Mouse (Mus musculus) heart, embryonic 11.5 days (tissue): Measurements from ENCODE around the gene Coq4. TPM values are rescaled to one million over a fixed set of nuclear protein-coding genes. Genes with fewer than 3 reads are reported as not detected.

Experiments used
- ATAC-seq: fragments of 200-750 bp; cut with Nextera tagmentation; replicated peaks from 2 replicates; pipeline ENCODE4 v1.8.0; 2017; ENCODE audit warnings: moderate library complexity; ENCODE audit not compliant: insufficient number of reproducible peaks, low FRiP score, low TSS enrichment
- H3K27ac ChIP-seq: fragments of 300-500 bp; sonication (generic); 2 replicates; pipeline ENCODE4 v1.5.1; 2014; ENCODE audit warnings: mild to moderate bottlenecking, low read depth, low read length
- H3K27me3 ChIP-seq: fragments of 300-500 bp; sonication (generic); 2 replicates; pipeline ENCODE4 v1.6.1; 2014; ENCODE audit warnings: mild to moderate bottlenecking, low read length, mixed read lengths; ENCODE audit not compliant: control insufficient read depth, insufficient read depth
- H3K36me3 ChIP-seq: fragments of 300-500 bp; sonication (generic); 2 replicates; pipeline ENCODE4 v1.6.1; 2014; ENCODE audit warnings: mild to moderate bottlenecking, low read length, moderate library complexity, mixed read lengths; ENCODE audit not compliant: control insufficient read depth, insufficient read depth
- H3K4me1 ChIP-seq: fragments of 300-500 bp; sonication (generic); 2 replicates; pipeline ENCODE4 v1.6.1; 2014; ENCODE audit warnings: low read length; ENCODE audit not compliant: control insufficient read depth, insufficient read depth
- H3K4me2 ChIP-seq: fragments of 300-500 bp; sonication (generic); 2 replicates; pipeline ENCODE4 v1.6.1; 2014; ENCODE audit warnings: mild to moderate bottlenecking, moderate library complexity
- H3K4me3 ChIP-seq: fragments of 300-500 bp; sonication (generic); 2 replicates; pipeline ENCODE4 v1.5.1; 2014; ENCODE audit warnings: low read depth, low read length
- H3K9ac ChIP-seq: fragments of 300-500 bp; sonication (generic); 2 replicates; pipeline ENCODE4 v1.6.1; 2014; ENCODE audit warnings: mild to moderate bottlenecking, low read depth, low read length, moderate library complexity
- H3K9me3 ChIP-seq: fragments of 300-500 bp; sonication (generic); replicated peaks from 2 replicates; pipeline ENCODE4 v1.6.1; 2016; ENCODE audit warnings: low read length; ENCODE audit not compliant: control insufficient read depth
- WGBS: fragments of 180-500 bp; shearing (Covaris S2); extraction: QIAGEN DNeasy Blood & Tissue Kit; methylation state at CpG from one replicate; pipeline ENCODE4 v1.1.7; 2014; ENCODE audit not compliant: insufficient replicate concordance; 5-methylcytosine and 5-hydroxymethylcytosine counted together
- polyA plus RNA-seq: library from polyadenylated mRNA; unstranded; fragments of >200 nt; fragmentation: Nextera tagmentation; extraction: Ambion mirVana; gene quantifications from 2 replicates; pipeline ENCODE4 v1.2.1, GENCODE M21; 2014

Gene Coq4
- polyA plus RNA-seq, 1 experiment from 2014 or later: 30.2 TPM

GRCm38 (mm10) chr2:29751497-29751896 lies 35.8 kb upstream of the Coq4 start, which contains the start of gene Gm13420:
Gene Gm13420 (minus strand): TSS chr2:29751685.
- peaks cover 57% of the 10 kb centered on the region for H3K27me3 ChIP-seq
- no peak within 1 kb of the TSS for H3K27ac ChIP-seq
- H3K4me2 ChIP-seq: peak within 1 kb of the TSS; percentile 45
- peaks cover 2% of the 10 kb centered on the region; the same call in 1 of the 2 replicates for H3K4me1 ChIP-seq
- ATAC-seq: no peak
- no peaks in the 10 kb centered on the region for H3K36me3 ChIP-seq
- WGBS: 8% methylated on average over 28 of the region's 28 CpGs
- no peak within 1 kb of the TSS for H3K9ac ChIP-seq
- H3K4me3 ChIP-seq: 0 out of 2 replicates have a peak within 1 kb of the TSS, but pooled peaks have one; percentile 13
- no peaks in the 10 kb centered on the region for H3K9me3 ChIP-seq

- no peak overlapping the region for H3K9ac ChIP-seq
- 81% methylated on average over 5 of the region's 5 CpGs for WGBS
- H3K4me3 ChIP-seq: no peak overlapping the region
- ATAC-seq: no peak
- H3K27ac ChIP-seq: no peak overlapping the region
- no peaks in the 10 kb centered on the region for H3K36me3 ChIP-seq
- peaks cover 2% of the 10 kb centered on the region; the same call in 1 of the 2 replicates for H3K4me1 ChIP-seq
- H3K4me2 ChIP-seq: no peak overlapping the region
- peaks cover 48% of the 10 kb centered on the region for H3K27me3 ChIP-seq
- no peaks in the 10 kb centered on the region for H3K9me3 ChIP-seq
Observed at GRCm38 (mm10) chr2:29752397-29752796, 34.9 kb upstream of the Coq4 start.

GRCm38 (mm10) chr2:29755693-29756092 lies 31.6 kb upstream of the Coq4 start:
- Histone ChIP-seq H3K4me3 (no peak overlapping the region), H3K36me3 (no peaks in the 10 kb centered on the region), H3K9me3 (no peaks in the 10 kb centered on the region), H3K27me3 (peaks cover 25% of the 10 kb centered on the region), H3K27ac (no peak overlapping the region), H3K4me1 (peaks cover 2% of the 10 kb centered on the region; the same call in 1 of the 2 replicates), H3K4me2 (no peak overlapping the region), H3K9ac (no peak overlapping the region)
- ATAC-seq: no peak

- H3K4me2 ChIP-seq: no peak overlapping the region
- H3K9ac ChIP-seq: no peak overlapping the region
- no peak for ATAC-seq
- H3K36me3 ChIP-seq: no peaks in the 10 kb centered on the region
- H3K4me3 ChIP-seq: no peak overlapping the region
- H3K4me1 ChIP-seq: no peaks in the 10 kb centered on the region
- H3K27me3 ChIP-seq: peaks cover 6% of the 10 kb centered on the region; the same call in 1 of the 2 replicates
- no peaks in the 10 kb centered on the region for H3K9me3 ChIP-seq
- 0% methylated on average over 1 of the region's 1 CpGs for WGBS
- H3K27ac ChIP-seq: no peak overlapping the region
Observed at GRCm38 (mm10) chr2:29764831-29765230, 22.5 kb upstream of the Coq4 start.

- no peak for ATAC-seq
- Histone ChIP-seq H3K4me2 (no peak overlapping the region), H3K27ac (no peak overlapping the region), H3K4me1 (no peaks in the 10 kb centered on the region), H3K36me3 (no peaks in the 10 kb centered on the region), H3K9ac (no peak overlapping the region), H3K9me3 (no peaks in the 10 kb centered on the region), H3K4me3 (no peak overlapping the region), H3K27me3 (no peaks in the 10 kb centered on the region)
- WGBS: 62% methylated on average over 11 of the region's 11 CpGs
Observed at GRCm38 (mm10) chr2:29767976-29768709, 19.1 kb upstream of the Coq4 start.

- ATAC-seq: no peak
- Histone ChIP-seq H3K27ac (no peak overlapping the region), H3K4me3 (no peak overlapping the region), H3K9ac (no peak overlapping the region), H3K27me3 (no peaks in the 10 kb centered on the region), H3K36me3 (no peaks in the 10 kb centered on the region), H3K9me3 (no peaks in the 10 kb centered on the region), H3K4me2 (no peak overlapping the region), H3K4me1 (no peaks in the 10 kb centered on the region; the same call in 1 of the 2 replicates)
- WGBS: 60% methylated on average over 9 of the region's 9 CpGs
Observed at GRCm38 (mm10) chr2:29768901-29769300, 18.4 kb upstream of the Coq4 start.

- Histone ChIP-seq H3K4me1 (no peaks in the 10 kb centered on the region; the same call in 1 of the 2 replicates), H3K4me3 (no peak overlapping the region), H3K27me3 (no peaks in the 10 kb centered on the region), H3K4me2 (no peak overlapping the region), H3K9me3 (no peaks in the 10 kb centered on the region), H3K36me3 (no peaks in the 10 kb centered on the region), H3K9ac (no peak overlapping the region), H3K27ac (no peak overlapping the region)
- no peak for ATAC-seq
Observed at GRCm38 (mm10) chr2:29770162-29770561, 17.1 kb upstream of the Coq4 start.

GRCm38 (mm10) chr2:29771611-29772461 lies 15.5 kb upstream of the Coq4 start:
- Histone ChIP-seq H3K27ac (no peak overlapping the region), H3K9ac (no peak overlapping the region), H3K4me3 (no peak overlapping the region), H3K4me2 (no peak overlapping the region), H3K4me1 (no peaks in the 10 kb centered on the region; the same call in 1 of the 2 replicates), H3K27me3 (no peaks in the 10 kb centered on the region), H3K9me3 (no peaks in the 10 kb centered on the region), H3K36me3 (peaks cover 3% of the 10 kb centered on the region; the same call in 1 of the 2 replicates)
- 67% methylated on average over 8 of the region's 8 CpGs for WGBS
- ATAC-seq: no peak
